Mouse (Mus musculus) heart, adult 11 months (tissue): ENCODE results near the gene Orai1.

Experiments
- DNase-seq: peaks from one replicate; pipeline ENCODE4 v3.0.0; 2022

Gene Orai1

GRCm38 (mm10) chr5:123035089-123035488, 20.2 kb downstream of the Orai1 start:
- no peak for DNase-seq

- no peak for DNase-seq
Observed at GRCm38 (mm10) chr5:123035564-123035963, 20.7 kb downstream of the Orai1 start.

- no peak for DNase-seq
Observed at GRCm38 (mm10) chr5:123038115-123038514, 23.2 kb downstream of the Orai1 start.

- peak; percentile 98 for DNase-seq
Observed at GRCm38 (mm10) chr5:123039120-123039752, 24.4 kb downstream of the Orai1 start.

GRCm38 (mm10) chr5:123040796-123041195, 25.9 kb downstream of the Orai1 start:
- DNase-seq: no peak

- no peak for DNase-seq
Observed at GRCm38 (mm10) chr5:123043856-123044255, 29.0 kb downstream of the Orai1 start.

- peak; percentile 97 for DNase-seq
Observed at GRCm38 (mm10) chr5:123045561-123046295, 30.9 kb downstream of the Orai1 start.

GRCm38 (mm10) chr5:123046916-123047315, 32.0 kb downstream of the Orai1 start, which contains the start of gene Morn3:
TSS of gene Morn3 (minus strand) at chr5:123047016.
- no peak for DNase-seq

GRCm38 (mm10) chr5:123049271-123049670, 34.4 kb downstream of the Orai1 start:
- peak; percentile 94 for DNase-seq

GRCm38 (mm10) chr5:123050918-123051317, 36.0 kb downstream of the Orai1 start:
- peak; percentile 96 for DNase-seq

- DNase-seq: no peak
Observed at GRCm38 (mm10) chr5:123051736-123052135, 36.9 kb downstream of the Orai1 start.

GRCm38 (mm10) chr5:123057366-123058250, 42.7 kb downstream of the Orai1 start:
- peak; percentile 100 for DNase-seq

- peak; percentile 93 for DNase-seq
Observed at GRCm38 (mm10) chr5:123058251-123059102, 43.6 kb downstream of the Orai1 start.

GRCm38 (mm10) chr5:123059757-123060520, 45.1 kb downstream of the Orai1 start:
- peak; percentile 97 for DNase-seq

- DNase-seq: peak; percentile 94
Observed at GRCm38 (mm10) chr5:123060706-123061401, 46.0 kb downstream of the Orai1 start.

- DNase-seq: peak; percentile 70
Observed at GRCm38 (mm10) chr5:123061402-123061749, 46.5 kb downstream of the Orai1 start.

GRCm38 (mm10) chr5:123063141-123063540, 48.3 kb downstream of the Orai1 start:
- DNase-seq: peak; percentile 88

- peak; percentile 92 for DNase-seq
Observed at GRCm38 (mm10) chr5:123064207-123064606, 49.3 kb downstream of the Orai1 start.

- peak; percentile 96 for DNase-seq
Observed at GRCm38 (mm10) chr5:123067395-123067995, 52.6 kb downstream of the Orai1 start.

GRCm38 (mm10) chr5:123068115-123068514, 53.2 kb downstream of the Orai1 start, which contains the start of gene Tmem120b:
TSS of gene Tmem120b (plus strand) at chr5:123068415.
- no peak for DNase-seq
